Mouse (Mus musculus) hindbrain, postnatal 0 days (tissue): ENCODE results near the gene Zfp11. TPM values are rescaled to one million over a fixed set of nuclear protein-coding genes. Genes with fewer than 3 reads are reported as not detected.

Source experiments
- ATAC-seq: fragments of 200-750 bp; cut with Nextera tagmentation; 2 replicates; pipeline ENCODE4 v1.8.0; 2017; ENCODE audit warnings: mild to moderate bottlenecking, moderate TSS enrichment, moderate library complexity
- DNase-seq: peaks from one replicate; pipeline ENCODE4 v3.0.0-alpha.2; 2015; ENCODE audit warnings: low spot score
- H3K27ac ChIP-seq: fragments of 300-500 bp; sonication (generic); 2 replicates; pipeline ENCODE4 v1.5.1; 2014; ENCODE audit warnings: mild to moderate bottlenecking
- H3K27me3 ChIP-seq: fragments of 300-500 bp; sonication (generic); 2 replicates; pipeline ENCODE4 v1.6.1; 2014; ENCODE audit warnings: low read length, mixed read lengths; ENCODE audit not compliant: insufficient read depth
- H3K36me3 ChIP-seq: fragments of 300-500 bp; sonication (generic); 2 replicates; pipeline ENCODE4 v1.6.1; 2014; ENCODE audit warnings: low read length, mixed read lengths; ENCODE audit not compliant: insufficient read depth
- H3K4me1 ChIP-seq: fragments of 300-500 bp; sonication (generic); 2 replicates; pipeline ENCODE4 v1.6.1; 2014; ENCODE audit warnings: antibody characterized with exemption, low read length, mixed read lengths; ENCODE audit not compliant: insufficient read depth
- H3K4me2 ChIP-seq: fragments of 300-500 bp; sonication (generic); 2 replicates; pipeline ENCODE4 v1.6.1; 2014; ENCODE audit warnings: low read depth, mild to moderate bottlenecking, low read length, moderate library complexity, mixed read lengths
- H3K4me3 ChIP-seq: fragments of 300-500 bp; sonication (generic); 2 replicates; pipeline ENCODE4 v1.5.1; 2014; ENCODE audit warnings: low read length
- H3K9ac ChIP-seq: fragments of 300-500 bp; sonication (generic); replicated peaks from 2 replicates; pipeline ENCODE4 v1.6.1; 2014; ENCODE audit warnings: mild to moderate bottlenecking, low read length, moderate library complexity, mixed read lengths
- H3K9me3 ChIP-seq: fragments of 300-500 bp; sonication (generic); 2 replicates; pipeline ENCODE4 v1.6.1; 2016; ENCODE audit warnings: low read length, mixed read lengths
- CTCF ChIP-seq: IDR thresholded peaks from 2 replicates; pipeline ENCODE4 v1.5.1; 2016; ENCODE audit warnings: antibody characterized with exemption, control low read depth, low read depth
- WGBS: fragments of 180-500 bp; shearing (Covaris S2); extraction: QIAGEN DNeasy Blood & Tissue Kit; methylation state at CpG from one replicate; pipeline ENCODE4 v1.1.7; 2014; 5-methylcytosine and 5-hydroxymethylcytosine counted together
- polyA plus RNA-seq: library from polyadenylated mRNA; unstranded; fragments of >200 nt; fragmentation: Nextera tagmentation; extraction: Ambion mirVana; gene quantifications from 2 replicates; pipeline ENCODE4 v1.2.1, GENCODE M21; 2015
- total RNA-seq: library from RNA; depleted of rRNA; stranded (reverse); fragments of >200 nt; gene quantifications from 2 replicates; pipeline ENCODE4 v1.2.3, GENCODE M21; 2014; rRNA removed

Zfp11 gene
- total and polyA plus RNA-seq, 2 experiments from 2014 or later, result 3.3 to 3.4 TPM

DNA sequence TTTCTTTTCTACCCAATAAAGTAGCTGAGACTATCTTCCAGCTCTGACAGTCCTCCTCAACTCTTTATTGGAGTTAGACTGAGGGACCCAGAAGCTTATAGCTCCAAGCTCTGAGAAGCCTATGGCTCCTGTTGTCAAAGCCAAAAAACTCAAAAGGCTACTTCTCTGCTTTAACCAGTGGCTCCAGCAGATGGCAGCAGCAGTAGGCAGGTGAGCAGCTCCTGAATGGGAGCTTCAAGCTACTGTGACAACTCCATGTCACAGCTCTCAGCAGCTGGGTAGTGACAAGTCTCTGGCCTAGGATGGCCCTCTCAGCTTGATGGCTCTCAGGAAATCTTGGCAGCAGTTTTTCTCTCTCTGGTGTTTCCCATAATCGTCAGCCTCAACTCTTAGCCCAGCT, 58.8 kb downstream of the Zfp11 start:
- no peaks in the 10 kb centered on the region for H3K4me1 ChIP-seq
- H3K9ac ChIP-seq, result no peak overlapping the region
- ATAC-seq (peak; percentile 71), DNase-seq (peak; percentile 86)
- no peaks in the 10 kb centered on the region for H3K27me3 ChIP-seq
- no peak overlapping the region for H3K27ac ChIP-seq
- H3K4me3 ChIP-seq, result no peak overlapping the region
- H3K36me3 ChIP-seq, result no peaks in the 10 kb centered on the region
- H3K4me2 ChIP-seq, result no peak overlapping the region
- TF ChIP-seq CTCF, result peak; percentile 87
- H3K9me3 ChIP-seq, result no peaks in the 10 kb centered on the region
- WGBS, result 15% methylated on average over 1 of the region's 1 CpGs

DNA sequence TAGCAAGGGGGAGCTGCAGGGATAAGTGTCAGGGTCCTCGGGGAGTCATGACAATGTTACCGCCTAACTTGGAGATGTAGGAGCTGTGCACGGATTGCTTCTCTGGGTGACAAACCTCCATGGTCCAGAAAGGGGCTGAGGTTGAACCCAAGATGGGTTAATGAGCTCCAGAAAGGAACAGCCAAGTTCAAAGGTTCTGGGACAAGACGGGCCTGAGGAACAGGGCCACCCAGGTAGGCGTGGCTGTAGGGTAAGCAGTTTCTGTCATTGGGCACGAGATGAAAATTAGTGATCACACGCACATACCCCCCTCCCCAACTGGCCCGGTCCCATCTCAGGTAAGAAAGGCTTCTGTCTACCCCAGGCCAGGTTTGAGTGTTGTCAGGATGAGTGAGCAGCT, 62.4 kb downstream of the Zfp11 start:
- no peak overlapping the region for H3K4me2 ChIP-seq
- DNase-seq (no peak), ATAC-seq (no peak)
- H3K4me1 ChIP-seq, result no peaks in the 10 kb centered on the region
- TF ChIP-seq CTCF, result no peak
- no peak overlapping the region for H3K4me3 ChIP-seq
- no peak overlapping the region for H3K9ac ChIP-seq
- no peak overlapping the region for H3K27ac ChIP-seq
- 85% methylated on average over 8 of the region's 8 CpGs for WGBS
- H3K36me3 ChIP-seq, result no peaks in the 10 kb centered on the region
- no peaks in the 10 kb centered on the region for H3K9me3 ChIP-seq
- H3K27me3 ChIP-seq, result no peaks in the 10 kb centered on the region

Other genes with a start within 250 kb of the Zfp11 start
- gene Sfswap, start 168.9 kb downstream of the Zfp11 start, total RNA-seq, result 90.7 and 97.3 TPM in 2 replicates
- gene Sfswap, start 168.9 kb downstream of the Zfp11 start, polyA plus RNA-seq, result 44.3 and 48.9 TPM in 2 replicates
- 24.0 and 26.5 TPM in 2 replicates for gene Mmp17, start 85.9 kb downstream of the Zfp11 start, total RNA-seq
- 7.4 and 8.0 TPM in 2 replicates for gene Mmp17, start 85.9 kb downstream of the Zfp11 start, polyA plus RNA-seq
- not detected in 2 replicates for gene Sept14, start 38.4 kb upstream of the Zfp11 start, total RNA-seq
- gene Sept14, start 38.4 kb upstream of the Zfp11 start, polyA plus RNA-seq, result not detected in 2 replicates
- gene Mrps17, start 45.4 kb upstream of the Zfp11 start, total RNA-seq, result 112 and 113 TPM in 2 replicates
- 156 and 157 TPM in 2 replicates for gene Mrps17, start 45.4 kb upstream of the Zfp11 start, polyA plus RNA-seq
- 72.3 and 75.7 TPM in 2 replicates for gene Nipsnap2, start 55.0 kb upstream of the Zfp11 start, total RNA-seq
- 115 and 125 TPM in 2 replicates for gene Nipsnap2, start 55.0 kb upstream of the Zfp11 start, polyA plus RNA-seq
- 28.3 and 31.0 TPM in 2 replicates for gene Psph, start 117.3 kb upstream of the Zfp11 start, total RNA-seq
- gene Psph, start 117.3 kb upstream of the Zfp11 start, polyA plus RNA-seq, result 55.3 and 58.1 TPM in 2 replicates
- 21.8 and 23.2 TPM in 2 replicates for gene Sumf2, start 176.9 kb upstream of the Zfp11 start, total RNA-seq
- 25.2 and 29.4 TPM in 2 replicates for gene Sumf2, start 176.9 kb upstream of the Zfp11 start, polyA plus RNA-seq
- gene Chchd2, start 217.4 kb upstream of the Zfp11 start, total RNA-seq, result 1,207 and 1,381 TPM in 2 replicates
- gene Chchd2, start 217.4 kb upstream of the Zfp11 start, polyA plus RNA-seq, result 877 TPM in 2 replicates
- gene Zbed5, start 225.6 kb upstream of the Zfp11 start, total RNA-seq, result 9.6 and 10.4 TPM in 2 replicates
- gene Zbed5, start 225.6 kb upstream of the Zfp11 start, polyA plus RNA-seq, result 7.4 and 7.9 TPM in 2 replicates
- 2.0 and 3.6 TPM in 2 replicates for gene Phkg1, start 228.4 kb upstream of the Zfp11 start, total RNA-seq
- 1.7 and 3.3 TPM in 2 replicates for gene Phkg1, start 228.4 kb upstream of the Zfp11 start, polyA plus RNA-seq
- gene Nupr1l, start 238.4 kb upstream of the Zfp11 start, total RNA-seq, result 3.5 and 4.1 TPM in 2 replicates
- gene Nupr1l, start 238.4 kb upstream of the Zfp11 start, polyA plus RNA-seq, result 6.0 and 6.1 TPM in 2 replicates